Mouse (Mus musculus): ENCODE results near the gene Epb42.
"Not testable (repeated sequence)": the region's sequence is repeated elsewhere in the genome, so short reads cannot be mapped to it uniquely, and the experiment has no call there.

Epb42 gene

DNA sequence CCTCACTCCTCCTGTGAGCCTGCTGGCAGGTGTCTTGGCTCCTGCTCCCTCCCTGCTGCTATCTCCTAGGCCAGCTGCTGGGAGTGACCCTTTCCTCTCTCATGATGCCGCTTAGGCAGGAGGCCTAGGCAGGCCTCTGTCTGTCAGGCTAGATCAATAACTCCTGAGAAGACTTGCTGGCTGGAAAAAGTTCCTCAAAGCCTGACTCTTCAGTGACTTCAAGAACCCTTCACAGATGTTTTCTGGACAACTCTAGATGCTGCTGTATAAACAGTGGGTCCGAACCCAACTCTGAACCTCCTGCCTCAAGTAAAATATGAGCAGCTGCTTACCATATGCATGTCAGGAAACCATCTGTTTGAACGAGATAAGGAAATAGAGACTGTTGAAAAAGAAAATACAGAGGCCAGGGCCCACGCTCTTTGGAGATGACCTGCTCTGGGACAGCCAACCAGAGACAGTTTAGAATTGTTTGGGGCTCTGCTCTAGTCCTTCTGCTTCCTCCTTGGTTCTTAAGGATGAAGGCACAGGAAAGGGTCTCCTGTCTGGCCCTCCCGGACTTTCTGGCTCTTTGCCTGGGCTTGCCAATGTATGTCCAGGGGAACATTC, at the start of gene Epb42:
Gene Epb42 (minus strand): TSS at position 340 of the 609 bp plus-strand sequence.
- no peak for DNase-seq (ENCODE audit: inconsistent ontology term)

DNA sequence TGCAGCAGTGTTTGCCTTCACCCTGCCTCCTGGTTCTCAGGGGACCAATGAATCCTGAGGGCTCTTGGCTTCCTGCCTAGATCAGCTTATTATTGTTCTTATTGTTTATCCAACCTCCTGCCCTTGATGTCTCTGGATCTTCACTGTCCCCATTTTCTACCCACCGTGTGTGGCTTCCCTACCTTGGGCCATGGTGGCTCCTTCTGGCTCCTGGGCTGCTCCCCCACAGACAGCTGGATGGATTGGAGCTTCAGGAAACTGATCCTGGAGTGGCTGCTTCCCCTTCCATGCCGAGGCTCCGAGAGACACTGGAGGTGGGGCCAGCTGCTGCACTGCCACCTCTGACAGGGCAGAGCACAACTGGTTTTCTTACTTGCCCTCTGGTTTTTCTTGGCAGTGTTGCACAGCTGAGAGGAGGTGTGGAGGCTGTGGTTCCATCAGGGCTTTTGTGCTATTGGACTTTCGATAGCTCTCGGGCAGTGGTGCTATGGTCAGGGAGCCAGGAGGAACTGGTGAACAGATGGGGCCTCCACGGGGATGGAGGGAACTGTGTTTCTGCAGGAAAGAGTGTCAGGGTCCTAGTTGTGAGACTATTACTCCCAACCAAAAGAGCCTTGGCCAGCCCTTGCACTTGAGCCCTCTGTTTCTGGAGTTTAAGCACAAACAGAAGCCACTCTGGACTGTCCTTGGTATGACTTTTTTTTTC, 48.8 kb upstream of the Epb42 start, which contains the start of gene Tgm5:
Gene Tgm5 (minus strand): TSS at position 362 of the 706 bp plus-strand sequence.
- DNase-seq (ENCODE audit: inconsistent ontology term) = no peak

DNA sequence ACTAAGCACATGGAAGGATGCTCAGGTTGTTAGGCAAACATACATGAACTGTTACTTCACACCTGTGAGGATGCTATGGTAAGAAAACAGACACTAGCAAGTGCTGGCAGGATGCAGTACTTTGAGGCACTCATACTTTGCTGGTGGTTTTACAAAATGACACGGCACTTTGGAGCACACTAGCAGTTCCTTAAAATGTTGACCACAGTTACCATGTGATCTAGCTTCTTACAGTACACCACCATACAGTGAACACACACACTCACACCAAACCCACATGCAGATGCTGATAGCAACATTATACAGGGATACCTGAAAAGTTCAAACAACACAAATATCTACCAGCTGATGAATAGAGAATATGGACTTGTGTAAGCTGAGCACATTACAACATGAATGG, 45.8 kb upstream of the Epb42 start:
- no peak for DNase-seq (ENCODE audit: inconsistent ontology term)

DNA sequence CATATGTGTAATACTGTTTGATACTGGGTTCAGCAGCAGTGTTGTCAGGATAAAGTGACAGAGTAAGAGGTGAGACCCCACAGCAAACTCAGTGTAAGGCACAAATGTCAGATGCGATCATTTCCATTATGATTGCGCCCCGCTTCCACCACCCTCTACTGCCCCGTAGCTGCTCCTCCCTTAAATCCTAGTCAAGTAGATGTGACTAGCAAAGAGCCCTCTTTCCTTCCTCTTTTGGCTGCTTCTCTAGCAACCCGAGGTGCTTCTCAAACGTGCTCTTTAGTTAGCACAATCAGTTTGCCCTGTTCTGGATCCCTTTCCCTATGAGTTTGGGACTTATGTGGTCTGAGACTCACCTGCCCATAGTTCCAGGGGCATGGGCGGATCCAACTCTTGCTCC, 37.9 kb upstream of the Epb42 start:
- no peak for DNase-seq (ENCODE audit: inconsistent ontology term)

DNA sequence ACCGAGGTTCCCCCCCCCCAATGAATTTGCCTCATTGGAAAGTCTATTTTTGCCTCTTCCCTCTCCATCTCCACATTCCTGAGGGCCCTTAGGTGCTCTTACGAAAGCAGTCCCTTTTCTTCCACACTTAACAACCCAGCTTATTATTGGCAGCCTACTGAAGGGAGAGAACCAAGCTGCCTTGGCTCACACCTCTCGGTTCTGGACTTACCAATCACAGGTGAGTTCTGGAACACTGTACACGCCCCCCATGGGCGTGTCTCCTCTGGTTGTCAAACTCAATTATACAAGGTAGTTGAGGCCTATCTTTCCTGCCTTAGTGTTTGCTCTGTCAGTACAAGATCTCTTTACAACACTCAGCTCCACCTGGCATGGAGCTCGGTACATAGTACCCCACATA, 35.0 kb upstream of the Epb42 start:
- no peak for DNase-seq (ENCODE audit: inconsistent ontology term)

DNA sequence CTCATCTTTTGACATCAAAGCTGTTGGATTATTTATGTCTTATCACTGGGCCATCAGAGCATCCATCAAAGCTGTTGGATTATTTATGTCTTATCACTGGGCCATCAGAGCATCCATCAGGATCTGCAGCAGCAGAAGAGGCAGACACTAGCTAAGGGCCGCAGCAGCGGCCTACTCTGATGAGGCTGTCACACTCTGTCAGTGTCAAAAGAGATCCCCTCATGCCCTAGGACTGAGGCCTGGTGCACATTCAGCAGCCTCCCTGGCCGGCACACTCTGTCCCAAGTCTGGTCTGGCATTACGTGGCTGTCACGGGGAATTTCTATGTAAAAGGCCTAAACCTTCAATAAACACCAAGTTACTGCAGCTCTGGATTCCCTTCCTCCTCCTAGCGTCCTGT, 32.6 kb upstream of the Epb42 start:
- DNase-seq (ENCODE audit: inconsistent ontology term) = no peak

DNA sequence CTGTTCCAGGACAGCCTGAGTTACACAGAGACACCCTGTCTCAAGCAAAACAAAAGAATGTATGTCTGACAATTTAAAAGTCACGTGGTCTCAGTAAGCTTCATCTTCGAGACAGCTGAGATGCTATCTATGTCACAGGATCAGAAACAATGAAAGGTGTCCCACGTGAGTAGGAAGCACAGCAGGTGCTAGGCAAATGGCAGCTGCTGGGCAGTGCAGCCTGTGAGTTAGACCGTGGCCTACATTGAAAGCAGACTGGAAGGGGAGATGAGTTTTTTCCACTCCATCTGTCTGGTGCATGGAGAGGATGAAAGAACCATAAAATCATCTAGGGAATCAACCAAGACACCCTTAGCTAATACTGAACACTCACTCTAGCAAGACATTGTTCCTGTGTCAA, 30.2 kb upstream of the Epb42 start:
- no peak for DNase-seq (ENCODE audit: inconsistent ontology term)

DNA sequence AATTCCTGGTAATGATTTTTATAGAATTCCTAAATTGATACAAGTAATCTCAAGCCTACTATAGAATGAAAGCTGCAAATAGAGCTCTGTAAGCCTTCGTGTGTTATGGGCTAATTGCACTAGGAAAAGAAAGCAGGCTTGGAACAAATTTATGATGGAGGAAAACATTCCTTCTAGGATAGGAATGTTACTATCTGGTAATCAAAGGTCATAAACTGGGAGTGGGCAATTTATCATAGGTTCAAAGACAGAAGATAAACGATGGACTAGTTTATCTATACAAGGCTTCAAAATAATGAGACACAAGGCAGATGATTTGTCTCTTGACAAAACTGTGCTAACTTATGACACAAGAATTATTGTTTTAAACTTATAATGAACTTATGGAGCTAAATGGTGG, 24.4 kb upstream of the Epb42 start:
- no peak for DNase-seq (ENCODE audit: inconsistent ontology term)

DNA sequence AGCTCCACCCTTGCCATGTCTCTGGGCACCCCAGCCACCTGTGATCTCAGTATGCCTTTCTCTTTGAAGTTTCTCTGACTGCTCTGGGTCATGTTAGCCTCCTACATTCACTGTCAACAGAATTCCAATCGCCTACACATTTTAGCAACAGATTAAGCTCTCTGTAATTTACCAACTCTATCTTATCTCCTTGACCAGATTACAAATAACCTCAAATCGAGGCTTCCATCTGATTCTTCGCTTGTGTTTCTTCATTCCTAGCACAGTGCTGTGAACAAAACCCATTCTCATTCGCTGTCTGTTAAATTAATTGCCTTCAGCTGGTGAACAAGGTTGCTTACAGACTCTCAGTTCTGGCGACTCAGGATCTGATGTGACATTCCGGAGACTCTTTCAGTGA, 21.1 kb upstream of the Epb42 start:
- no peak for DNase-seq (ENCODE audit: inconsistent ontology term)

DNA sequence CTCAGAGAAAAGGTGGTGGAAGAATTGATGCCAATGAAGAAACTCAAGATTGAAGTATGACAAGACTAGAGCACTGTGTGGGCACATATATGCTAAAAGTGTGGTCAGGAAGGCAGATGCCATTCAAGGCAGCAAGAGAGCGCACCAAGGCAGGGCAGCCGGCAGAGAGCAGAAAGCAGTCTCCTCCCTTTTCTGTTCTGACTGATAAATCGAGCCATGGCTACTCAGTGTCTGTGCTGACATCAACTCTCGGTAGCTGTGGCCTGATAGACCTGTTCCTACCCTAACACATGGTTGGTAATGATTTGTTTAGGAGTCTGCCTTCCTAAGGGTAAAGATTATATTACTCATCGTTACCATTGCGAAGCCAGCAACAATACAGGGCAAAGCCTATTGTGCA, 19.0 kb upstream of the Epb42 start:
- no peak for DNase-seq (ENCODE audit: inconsistent ontology term)

DNA sequence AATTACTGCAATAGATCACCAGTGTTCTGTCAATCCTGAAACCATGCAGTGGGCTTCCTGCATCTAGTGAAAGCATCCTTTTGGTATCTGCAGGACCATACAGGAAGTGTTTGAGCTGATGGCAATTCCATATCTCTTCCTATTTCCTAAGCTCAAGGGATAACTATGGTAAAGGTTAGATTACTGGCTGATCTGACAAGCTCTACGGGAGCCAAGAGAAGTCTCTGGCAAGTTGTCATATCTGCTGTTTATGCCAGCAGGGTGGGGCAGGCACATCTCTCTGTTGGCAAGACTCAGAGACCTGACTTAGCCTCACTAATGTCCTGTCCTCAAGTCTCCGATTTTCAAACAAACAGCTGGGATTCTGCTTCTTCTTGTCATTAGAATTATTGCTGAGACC, 17.2 kb upstream of the Epb42 start:
- DNase-seq (ENCODE audit: inconsistent ontology term) = no peak

DNA sequence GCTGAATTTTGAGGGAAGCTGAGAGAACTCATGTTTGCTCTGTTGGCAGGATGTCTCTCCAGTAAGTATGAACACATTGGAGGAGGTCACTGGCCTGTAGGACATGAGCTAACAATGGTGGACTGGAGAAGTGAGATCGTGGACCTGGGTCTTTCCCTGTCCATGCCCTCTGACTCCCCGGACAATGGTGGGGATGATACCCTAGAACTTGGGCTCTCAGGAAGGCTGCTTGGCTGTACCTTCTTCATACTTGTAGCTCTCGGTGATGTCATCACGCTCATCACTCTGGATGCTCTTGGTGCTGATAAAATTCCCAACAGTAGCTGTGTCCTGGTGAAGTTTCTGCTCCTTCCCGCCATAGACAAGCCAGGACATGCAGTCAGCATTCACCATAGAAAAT, 15.3 kb upstream of the Epb42 start:
- DNase-seq (ENCODE audit: inconsistent ontology term) = no peak

DNA sequence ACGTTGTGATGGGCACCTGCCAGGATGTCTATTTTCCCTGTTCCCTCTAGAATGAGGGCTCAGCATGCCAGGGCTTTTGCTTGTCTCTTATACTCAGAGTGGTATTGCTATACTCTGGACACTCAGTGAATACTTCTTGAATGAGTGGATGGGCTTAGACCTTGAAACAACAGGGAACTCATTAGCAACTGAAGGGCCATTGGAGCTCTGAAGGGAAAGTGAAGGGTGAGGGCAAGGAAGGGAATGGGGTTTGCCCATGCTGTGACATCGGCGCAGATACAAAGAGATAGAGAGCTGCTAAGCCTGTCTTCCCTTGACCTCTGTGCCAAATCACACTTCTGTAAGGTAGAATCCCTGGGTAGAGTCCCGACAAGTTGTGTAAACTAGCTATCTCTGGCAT, 8.8 kb upstream of the Epb42 start:
- no peak for DNase-seq (ENCODE audit: inconsistent ontology term)

DNA sequence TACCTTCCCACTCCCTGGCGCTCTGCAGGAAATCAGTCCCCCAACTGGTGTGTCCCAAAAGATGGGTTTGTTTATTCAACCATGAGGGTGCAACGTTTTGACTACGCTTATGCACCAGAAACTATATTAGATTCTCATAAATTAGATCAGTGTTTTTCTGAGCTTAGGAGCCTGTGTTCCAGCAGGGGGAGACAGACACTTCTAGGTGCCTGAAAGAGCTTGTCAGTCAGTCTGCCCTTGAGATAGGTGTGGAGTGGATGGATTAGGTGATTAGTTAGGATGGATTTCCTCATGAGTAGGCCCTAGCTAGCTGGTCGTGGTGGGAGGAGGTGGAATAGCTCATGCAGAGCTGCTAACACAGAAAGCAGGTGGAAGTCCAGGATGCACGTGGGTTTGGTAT, 4.2 kb upstream of the Epb42 start:
- DNase-seq (ENCODE audit: inconsistent ontology term) = peak; percentile 16

DNA sequence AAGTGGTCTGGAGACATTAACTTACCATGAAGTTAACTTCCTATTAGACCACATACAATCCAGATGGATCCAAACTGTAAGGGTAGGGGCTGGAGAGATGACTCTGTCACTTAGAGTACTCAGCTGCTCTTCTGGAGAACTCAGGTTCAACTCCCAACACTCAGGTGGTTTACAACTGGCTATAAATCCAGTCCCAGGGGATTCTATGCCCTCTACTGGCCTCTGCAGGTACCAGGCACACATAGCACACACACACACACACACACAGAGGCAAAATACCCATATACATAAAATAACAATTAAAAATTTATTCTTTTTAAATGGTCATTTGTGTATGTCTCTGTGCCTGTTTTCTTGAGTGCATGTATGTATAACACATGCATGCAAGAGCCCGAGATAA, 2.5 kb upstream of the Epb42 start:
- DNase-seq (ENCODE audit: inconsistent ontology term) = no peak

DNA sequence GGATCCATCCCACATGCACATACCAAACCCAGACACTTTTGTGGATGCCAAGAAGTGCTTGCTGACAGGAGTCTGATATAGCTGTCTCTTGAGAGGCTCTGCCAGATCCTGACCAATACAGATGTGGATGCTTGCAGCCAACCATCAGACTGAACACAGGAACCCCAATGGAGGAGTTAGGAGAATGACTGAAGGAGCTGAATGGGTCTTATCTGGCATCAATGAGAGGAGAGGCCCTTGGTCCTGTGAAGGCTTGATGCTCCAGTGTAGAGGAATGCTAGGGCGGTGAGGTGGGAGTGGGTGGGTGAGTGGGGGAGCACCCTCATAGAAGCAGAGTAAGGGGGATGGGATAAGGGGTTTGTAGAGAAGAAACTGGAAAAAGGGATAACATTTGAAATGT, 2.0 kb upstream of the Epb42 start:
- not testable (repeated sequence) for DNase-seq (ENCODE audit: inconsistent ontology term)

DNA sequence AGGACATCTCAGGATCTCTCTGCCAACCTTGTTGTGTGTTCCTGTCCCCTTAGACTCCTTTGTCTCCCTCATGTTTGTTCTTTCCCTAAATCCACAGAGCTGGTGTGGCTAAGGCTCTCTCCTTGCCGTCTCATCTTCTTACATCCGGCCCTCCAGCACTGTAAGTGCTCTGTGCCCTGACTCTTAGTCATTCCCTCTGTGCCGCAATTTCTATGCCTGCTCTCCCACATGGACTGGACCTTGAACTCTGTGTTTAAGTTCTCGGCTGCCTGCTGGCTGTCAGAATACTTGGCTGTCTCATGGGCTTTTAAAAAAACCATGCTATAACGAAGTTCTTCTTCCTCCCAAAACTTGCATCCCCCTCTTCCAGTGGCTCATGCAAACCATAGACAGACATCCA, 14.0 kb downstream of the Epb42 start:
- DNase-seq (ENCODE audit: inconsistent ontology term) = no peak

DNA sequence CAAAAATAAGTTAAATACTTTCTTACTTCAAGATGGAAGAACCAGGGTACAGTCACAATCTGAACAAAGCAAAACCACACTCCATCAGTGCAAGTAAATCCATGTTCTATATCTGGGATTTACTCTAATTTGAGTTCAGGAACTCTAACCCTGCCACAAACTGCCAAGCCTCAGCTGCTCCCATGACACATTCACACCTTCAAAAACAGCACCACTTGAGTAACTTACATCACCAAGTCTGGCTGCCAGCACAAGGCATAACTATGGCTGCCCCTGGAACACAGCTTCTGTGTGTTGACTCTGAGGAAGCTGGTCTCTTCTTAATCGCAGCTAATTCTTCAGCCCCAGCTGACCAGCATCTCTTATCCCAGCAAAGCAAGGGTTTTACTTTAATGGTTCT, 19.7 kb downstream of the Epb42 start:
- no peak for DNase-seq (ENCODE audit: inconsistent ontology term)

DNA sequence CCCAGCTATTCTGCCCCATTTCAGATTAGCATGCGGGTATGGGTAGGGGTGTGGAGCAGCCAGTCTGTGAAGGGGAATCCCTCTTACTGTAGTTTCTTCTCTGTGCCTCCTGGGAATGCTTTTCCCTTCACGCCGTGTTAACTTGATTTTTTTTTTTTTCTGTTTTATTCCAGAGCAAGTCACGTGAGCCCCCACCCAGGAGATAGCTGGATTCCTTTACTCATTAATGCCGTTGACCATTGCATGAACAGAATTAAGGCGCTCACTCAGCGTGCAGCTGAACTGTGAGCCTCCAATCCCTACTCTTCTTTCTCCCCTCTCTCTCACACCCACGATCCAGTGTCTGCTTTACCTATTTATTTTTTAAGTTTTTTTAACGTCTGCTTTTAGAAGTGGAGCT, 20.6 kb downstream of the Epb42 start:
- DNase-seq (ENCODE audit: inconsistent ontology term) = no peak

DNA sequence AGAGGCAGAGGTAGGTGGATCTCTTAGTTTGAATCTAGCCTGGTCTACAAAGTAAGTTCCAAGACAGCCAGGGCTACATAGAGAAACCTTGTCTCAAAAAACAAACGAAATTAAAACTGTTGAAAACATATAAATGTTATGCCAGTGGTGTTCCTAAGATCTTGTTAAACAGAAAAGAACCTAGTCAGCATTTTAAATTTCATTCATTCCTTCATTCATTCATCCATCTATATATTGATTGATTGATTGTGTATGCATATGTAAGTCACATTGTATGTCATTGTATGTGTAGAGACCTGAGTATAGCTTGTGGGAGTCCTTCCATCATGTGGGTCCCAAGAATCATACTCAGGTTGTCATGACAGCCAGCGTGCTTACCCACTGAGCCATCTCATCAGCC, 21.4 kb downstream of the Epb42 start:
- DNase-seq (ENCODE audit: inconsistent ontology term) = no peak

DNA sequence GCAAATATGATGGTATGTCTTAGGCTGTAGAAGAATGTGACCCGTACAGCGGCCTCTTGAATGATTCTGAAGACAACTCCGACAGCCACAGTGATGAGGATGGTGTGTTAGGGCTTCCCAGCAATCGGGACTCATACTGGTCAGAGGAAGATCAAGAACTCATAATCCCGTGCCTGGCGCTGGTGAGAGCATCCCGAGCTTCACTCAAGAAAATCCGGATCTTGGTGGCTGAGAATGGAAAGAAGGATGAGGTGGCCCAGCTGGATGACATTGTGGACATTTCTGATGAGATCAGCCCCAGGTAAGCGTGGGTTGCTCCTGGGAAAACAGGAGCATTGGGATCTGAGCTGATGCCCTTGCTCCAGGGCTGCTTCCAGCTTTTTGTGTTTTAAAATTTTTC, 24.2 kb downstream of the Epb42 start:
- no peak for DNase-seq (ENCODE audit: inconsistent ontology term)

DNA sequence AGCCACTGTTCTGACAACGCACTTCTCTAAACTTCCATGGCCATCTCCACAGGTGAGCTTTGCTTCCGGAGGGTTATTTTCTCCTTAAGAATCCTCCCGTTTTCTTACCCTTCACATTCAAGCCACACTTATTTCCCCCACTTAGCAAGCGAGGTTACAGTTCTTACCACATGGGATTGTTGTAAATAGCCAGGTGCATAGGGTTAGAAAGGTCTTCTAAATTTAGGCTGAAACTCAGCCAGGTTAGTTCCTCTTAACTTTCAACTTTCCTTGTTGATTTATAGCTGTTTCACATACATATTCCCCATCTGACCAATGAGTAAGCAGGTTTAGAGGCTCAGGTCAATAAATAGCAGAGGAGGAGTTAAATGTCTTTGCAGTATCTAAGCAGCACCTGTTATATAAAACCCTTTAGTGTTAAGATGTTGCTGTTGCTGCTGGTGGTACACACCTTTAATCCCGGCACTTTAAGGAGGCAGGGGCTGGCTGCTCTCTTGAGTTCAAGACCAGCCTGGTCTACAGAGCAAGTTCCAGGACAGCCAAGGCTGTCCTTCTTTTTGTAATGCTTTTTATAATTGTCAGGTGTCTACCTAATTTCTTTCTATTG, 27.7 kb downstream of the Epb42 start:
- no peak for DNase-seq (ENCODE audit: inconsistent ontology term)

DNA sequence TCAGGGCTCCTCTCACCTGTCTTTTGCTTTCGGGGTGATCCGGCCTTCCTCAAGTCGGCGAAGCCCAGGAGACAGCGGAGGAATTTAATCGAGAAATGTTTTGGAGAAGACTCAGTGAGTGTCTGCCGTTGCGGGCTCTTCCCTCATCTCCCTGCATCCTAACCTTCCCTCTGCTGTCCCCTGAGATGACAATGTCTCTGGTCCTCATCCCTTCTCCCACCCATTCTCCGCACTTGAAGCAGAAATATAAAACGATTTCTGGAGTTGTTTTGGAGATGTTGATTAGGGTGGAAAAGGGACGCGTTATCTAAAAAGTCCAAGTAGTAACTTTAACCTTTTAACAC, 28.2 kb downstream of the Epb42 start:
- DNase-seq (ENCODE audit: inconsistent ontology term) = no peak
